Mouse (Mus musculus) hematopoietic stem cell, adult 5-6 weeks (primary cell): ENCODE results near the gene Slc16a11. TPM values are rescaled to one million over a fixed set of nuclear protein-coding genes. Genes with fewer than 3 reads are reported as not detected.

ENCODE experiments used
- ATAC-seq, 2 experiments: fragments of 125-278 bp in 1 of 2; replicated peaks in 1 of 2; 2 replicates each; pipeline ENCODE4 v1.8.0; 2016 to 2017; ENCODE audit warnings: inconsistent platforms in 2 of 2, mild to moderate bottlenecking in 2 of 2, moderate number of reproducible peaks in 2 of 2, low read depth in 1 of 2, moderate TSS enrichment in 1 of 2; ENCODE audit not compliant: low FRiP score in 2 of 2, poor library complexity in 2 of 2, severe bottlenecking in 2 of 2, insufficient read depth in 1 of 2, low TSS enrichment in 1 of 2
- total RNA-seq: library from RNA; stranded (forward); fragments of 172-1452, 232-1000 nt; gene quantifications from 2 replicates; pipeline ENCODE4 v1.2.3, GENCODE M21; 2017

Gene Slc16a11
- total RNA-seq, 1 experiment from 2014 or later: 5.9 TPM

GRCm38 (mm10) chr11:70193354-70194285 lies 18.9 kb upstream of the Slc16a11 start:
- ATAC-seq: no peak

DNA sequence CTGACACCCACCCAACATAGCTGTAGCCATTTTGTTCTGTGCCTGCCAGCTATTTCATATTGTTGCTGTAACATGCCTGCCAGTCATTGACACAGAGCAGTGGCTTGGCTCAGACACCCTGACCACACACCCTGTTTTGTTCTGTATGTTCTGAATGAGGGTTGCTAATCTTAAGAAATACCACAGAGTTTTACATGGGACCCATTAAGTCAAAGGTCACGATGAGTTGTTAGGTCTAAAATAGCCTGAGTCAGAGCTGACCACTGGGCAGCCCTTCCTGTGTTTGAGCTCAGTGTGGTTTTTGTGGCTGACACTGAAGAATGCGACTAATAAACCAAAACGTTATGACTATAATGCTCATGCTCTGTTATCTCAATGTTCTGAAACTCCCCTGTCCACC lies 14.2 kb upstream of the Slc16a11 start:
- ATAC-seq: no peak

GRCm38 (mm10) chr11:70199107-70199506 lies 13.4 kb upstream of the Slc16a11 start:
- ATAC-seq: no peak

DNA sequence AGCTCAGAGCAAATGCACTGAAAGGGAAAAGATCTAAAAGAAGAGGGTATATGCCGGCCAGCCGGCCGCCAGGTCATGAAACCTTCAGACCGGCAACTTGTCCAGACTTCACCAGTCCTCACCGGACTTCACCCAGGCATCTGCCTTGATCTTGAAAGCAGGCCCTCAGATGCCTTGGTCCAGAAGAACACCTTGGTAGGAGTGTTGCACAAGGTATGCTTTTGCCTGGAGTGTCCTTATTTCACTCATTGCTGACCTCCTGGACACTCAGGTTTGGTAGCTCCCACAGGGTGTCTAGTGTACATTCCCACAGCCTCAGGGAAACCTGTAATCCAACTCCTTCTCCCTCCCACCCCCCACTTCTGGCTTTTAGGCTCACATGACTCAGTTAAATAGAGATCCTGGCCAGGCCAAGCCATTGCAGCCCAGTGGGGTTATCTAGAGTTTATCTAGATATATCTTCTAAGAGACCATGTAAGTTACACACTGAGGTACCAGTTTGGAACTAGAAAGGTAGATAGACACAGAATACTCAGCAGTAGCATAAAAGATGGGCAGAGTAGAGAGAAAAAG lies 12.4 kb upstream of the Slc16a11 start:
- ATAC-seq: no peak

DNA sequence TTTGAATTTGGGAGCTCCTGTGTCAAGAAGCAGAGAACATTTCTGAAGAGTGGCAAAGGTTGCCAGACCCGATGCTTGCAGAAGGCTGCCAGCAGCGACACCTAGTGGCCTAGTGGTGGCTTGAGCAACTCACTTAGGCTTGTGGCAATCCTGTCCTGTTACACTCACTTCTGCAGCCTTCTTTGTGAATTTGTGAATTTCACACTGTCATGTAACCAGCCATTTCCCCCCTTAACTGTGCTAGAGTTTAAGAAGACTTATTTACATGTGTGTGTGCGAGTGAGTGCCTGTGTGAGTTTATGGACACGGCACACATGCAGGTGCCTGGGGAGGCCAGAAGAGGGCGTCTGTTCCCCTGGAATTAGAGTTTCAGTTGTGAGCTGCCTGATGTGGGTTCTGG lies 10.9 kb upstream of the Slc16a11 start:
- peak; percentile 84; a peak in 3 of 4 replicates for ATAC-seq

DNA sequence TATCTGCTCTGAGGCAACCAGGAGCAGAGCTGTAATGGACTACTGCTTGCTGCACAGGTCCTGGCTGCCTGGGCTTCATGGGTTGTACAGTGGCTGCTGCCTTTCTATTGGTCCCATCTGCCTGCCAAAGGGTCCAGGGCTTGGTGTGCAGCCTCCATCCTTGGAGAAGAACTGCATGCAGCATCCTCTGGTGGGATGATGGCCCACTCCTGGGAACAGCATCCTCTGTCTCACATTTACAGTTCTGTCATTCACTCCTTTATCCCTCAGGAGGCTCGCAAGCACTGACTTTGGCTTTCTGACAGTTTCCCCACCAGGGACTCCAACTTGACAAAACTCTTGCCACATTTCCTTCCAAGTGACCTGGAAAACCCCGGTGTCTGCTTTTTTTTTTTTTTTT lies 5.8 kb upstream of the Slc16a11 start:
- no peak for ATAC-seq

- ATAC-seq: no peak
Measured at GRCm38 (mm10) chr11:70207283-70207682, 5.3 kb upstream of the Slc16a11 start.

DNA sequence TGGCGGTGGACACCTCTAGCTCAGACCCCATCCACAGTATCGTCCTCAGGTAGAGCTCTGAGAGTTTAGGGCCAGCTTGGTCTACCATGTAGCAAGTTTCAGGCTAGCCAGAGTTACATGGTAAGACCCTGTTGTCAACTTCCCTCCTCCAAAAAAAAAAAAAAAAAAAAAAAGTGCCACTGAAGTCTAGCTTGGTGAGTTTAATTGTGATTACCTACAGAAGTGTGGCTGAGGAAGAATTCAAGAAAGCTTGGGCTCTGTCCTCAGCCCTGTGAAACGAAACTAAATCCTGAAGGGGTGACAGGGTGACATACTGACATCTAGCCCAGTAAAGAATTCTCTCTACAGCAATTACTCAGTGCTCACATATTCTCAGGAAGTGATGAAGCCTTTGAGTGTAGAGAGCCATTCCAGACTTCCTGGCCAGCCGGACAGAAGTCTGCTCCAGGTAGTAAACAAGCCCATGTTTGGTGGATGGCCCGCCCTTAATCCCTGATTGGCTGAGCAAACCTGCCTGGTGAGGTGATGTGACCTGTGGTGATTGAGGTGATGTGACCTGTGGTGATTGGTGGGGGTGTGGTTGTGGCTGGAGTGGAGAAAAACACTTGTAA lies 3.7 kb upstream of the Slc16a11 start:
- ATAC-seq: no peak

- no peak for ATAC-seq
Measured at GRCm38 (mm10) chr11:70210681-70211080, 1.9 kb upstream of the Slc16a11 start.

DNA sequence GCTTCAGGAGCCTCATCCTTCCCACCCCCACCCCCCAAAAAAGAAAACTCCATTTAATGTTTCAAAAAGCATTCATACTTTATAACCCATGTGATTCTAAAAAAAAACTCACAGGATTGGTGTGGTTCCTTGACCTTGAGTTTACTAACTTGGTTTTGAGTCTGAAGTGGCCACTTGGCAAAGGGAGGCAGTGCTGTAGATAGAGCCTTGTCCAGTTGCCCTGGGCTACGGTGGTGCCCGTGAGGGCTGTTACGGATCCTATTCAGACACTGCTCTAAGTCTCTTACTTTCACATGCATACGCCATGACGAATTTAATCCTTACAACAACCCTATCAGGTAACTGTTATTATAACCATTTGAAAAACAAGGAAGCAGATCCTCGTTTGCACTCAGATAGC lies 580 bp upstream of the Slc16a11 start:
- no peak for ATAC-seq

DNA sequence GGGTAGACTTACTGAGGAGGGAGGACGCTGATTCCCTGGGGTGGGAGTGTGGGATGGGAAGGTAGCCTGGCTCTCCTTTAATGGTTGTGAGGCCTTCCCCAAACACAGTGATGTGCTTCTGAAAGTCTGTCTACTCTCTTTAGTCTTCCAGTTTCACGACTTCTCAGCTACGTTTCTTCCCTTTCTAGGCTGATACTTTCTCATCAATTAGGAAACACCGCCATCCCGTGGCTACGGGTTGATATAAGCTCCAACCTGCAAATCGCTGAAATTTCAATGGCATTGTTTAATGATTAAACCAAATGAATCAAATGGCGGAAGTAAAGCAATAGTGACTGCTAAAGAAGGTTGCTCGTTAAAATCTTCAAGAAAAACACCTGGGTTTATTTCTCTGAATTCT lies 344 bp downstream of the Slc16a11 start:
- ATAC-seq: peak; percentile 49 to 59; a peak in 3 of 4 replicates

DNA sequence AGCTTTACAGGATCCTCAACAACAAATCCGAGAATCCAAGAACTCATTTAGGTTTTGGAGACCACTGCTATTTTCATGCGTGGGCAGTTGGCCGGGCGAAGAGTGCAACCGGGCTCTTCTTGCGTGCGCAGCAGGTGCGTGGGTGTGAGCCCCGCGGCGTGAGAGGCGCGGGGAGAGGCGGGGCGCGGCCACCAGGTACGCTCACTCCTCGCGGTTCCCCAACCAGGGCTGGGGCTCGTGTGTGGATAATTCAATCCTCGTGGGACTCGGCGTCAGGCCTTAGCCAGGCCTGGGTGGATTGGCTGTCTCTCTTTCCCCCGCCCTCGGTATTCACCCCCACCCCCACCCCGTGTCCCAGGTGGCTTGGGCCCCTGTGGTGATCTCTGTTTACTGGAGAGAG lies 1.2 kb downstream of the Slc16a11 start:
- ATAC-seq: no peak

DNA sequence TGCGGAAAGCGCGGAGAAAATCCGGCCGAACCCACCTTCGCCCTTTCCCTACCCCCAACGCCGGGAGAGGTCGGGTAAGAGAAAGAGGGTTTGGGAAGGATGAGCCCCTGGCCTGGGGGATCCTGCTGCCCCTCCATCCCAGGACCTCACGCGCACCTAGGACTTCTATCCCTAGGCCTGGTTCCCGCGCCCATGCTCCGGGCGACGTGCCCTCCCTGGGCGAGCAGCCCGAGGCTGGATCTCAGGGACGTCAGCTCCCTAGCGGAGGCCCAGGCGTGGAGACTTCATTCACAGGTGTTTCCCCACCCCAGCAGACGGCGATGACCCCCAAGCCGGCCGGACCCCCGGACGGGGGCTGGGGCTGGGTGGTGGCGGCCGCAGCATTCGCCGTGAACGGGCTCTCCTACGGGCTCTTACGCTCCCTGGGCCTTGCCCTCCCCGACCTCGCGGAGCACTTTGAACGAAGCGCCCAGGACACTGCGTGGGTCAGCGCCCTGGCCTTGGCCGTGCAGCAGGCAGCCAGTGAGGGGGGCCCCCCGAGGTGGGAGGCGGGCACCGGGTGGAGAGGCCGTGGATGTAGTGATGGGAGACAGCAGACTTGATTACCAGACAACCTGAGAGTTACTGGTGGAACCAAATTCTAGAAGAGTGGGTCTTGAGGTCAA lies 1.8 kb downstream of the Slc16a11 start:
- ATAC-seq: no peak

DNA sequence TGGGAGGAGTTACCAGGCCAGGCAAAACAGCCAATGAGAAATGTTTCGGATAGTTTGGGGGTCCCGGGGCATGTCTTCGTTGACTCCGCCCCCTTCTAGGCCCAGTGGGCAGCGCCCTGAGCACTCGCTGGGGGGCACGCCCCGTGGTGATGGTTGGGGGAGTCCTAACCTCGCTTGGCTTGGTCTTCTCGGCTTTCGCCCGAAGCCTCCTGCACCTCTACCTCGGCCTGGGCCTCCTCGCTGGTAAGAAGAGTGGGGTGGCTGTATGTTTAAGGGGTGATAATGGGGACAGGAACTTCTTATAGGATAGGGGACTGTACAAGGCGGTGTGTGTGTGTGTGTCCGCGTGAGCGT lies 2.3 kb downstream of the Slc16a11 start:
- ATAC-seq: 0 out of 4 replicates have a peak, but pooled peaks of 1 of the 2 experiments have one; percentile 5

DNA sequence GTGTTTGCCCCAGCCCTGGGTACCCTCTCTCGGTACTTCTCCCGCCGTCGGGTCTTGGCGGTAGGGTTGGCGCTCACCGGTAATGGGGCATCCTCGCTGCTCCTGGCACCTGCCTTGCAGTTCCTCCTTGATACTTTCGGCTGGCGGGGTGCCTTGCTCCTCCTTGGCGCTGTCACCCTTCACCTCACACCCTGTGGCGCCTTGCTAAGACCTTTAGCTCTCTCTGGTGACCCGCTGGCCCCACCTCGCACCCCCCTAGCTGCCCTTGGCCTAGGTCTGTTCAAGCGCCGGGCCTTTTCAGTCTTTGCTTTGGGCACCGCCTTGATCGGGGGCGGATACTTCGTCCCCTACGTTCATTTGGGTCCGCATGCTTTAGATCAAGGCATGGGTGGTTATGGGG lies 2.7 kb downstream of the Slc16a11 start:
- ATAC-seq: 0 out of 4 replicates have a peak, but pooled peaks of 1 of the 2 experiments have one; percentile 3

DNA sequence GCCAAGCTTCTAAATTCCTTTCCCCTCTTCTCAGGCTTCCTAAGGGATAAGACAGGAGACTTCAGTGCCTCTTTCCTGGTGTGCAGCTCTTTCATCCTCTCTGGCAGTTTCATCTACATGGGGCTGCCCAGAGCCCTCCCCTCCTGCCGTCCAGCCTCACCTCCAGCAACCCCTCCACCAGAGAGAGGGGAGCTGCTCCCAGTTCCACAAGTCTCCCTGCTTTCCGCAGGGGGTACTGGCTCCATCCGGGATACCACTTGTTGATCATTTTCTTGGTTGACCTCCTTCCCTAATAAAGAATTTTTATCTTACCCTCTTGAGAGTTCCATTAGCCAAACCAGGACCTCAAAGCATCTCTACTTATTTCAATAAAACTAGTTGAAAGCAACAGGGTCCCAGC lies 3.6 kb downstream of the Slc16a11 start:
- ATAC-seq: no peak

DNA sequence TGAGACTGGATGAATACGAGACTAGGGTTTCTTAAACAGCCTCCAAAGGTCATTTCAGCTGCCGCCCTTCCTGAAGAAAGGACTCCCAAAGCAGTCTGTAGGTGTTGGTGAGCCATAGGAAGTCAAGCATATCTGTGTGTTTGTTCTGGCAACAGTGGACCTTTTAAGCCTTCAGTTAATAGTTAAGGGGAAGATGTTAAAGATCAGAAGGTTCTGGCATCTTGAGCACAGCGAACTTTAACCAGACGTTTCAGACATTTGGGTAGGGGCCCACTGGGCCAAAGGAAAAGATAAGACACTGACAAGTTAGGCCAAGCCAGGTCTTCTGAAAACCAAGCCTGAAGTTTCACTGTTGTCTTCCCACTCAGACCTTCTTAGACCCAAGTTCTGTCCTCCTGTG lies 5.5 kb downstream of the Slc16a11 start:
- ATAC-seq: no peak
